Mouse (Mus musculus): ENCODE data around the gene Ppa1. TPM values are rescaled to one million over a fixed set of nuclear protein-coding genes. Genes with fewer than 3 reads are reported as not detected.

Gene Ppa1
- total RNA-seq, 1 experiment from 2014 or later: 183 TPM

GRCm38 (mm10) chr10:61695703-61696559, 47.6 kb downstream of the Ppa1 start:
- DNase-seq: peak; percentile 45

GRCm38 (mm10) chr10:61696560-61696823, 48.1 kb downstream of the Ppa1 start:
- DNase-seq: no peak

DNA sequence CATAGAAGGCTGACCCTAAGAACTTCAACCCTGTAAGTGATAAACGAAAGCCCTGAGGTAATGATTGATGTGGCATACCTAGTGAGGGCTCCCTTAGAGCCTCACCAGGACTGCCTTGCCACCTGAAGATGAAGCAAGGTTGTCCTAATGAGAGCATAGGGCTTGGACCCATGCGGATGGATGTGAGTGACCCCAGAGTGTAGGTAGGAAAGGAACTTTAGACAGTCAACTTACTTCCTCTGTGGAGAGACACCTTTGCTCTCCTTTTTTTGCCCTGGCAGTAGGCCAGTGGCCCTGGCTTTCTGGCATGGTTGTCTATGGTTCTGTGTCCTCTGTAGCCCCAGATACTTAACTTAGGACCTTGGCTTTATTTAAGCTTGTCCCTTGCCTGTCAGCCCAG, 48.7 kb downstream of the Ppa1 start:
- peak; percentile 69 for DNase-seq

GRCm38 (mm10) chr10:61704663-61705062, 56.3 kb downstream of the Ppa1 start:
- peak; percentile 84 for DNase-seq

GRCm38 (mm10) chr10:61706412-61707375, 58.3 kb downstream of the Ppa1 start:
- DNase-seq: no peak

GRCm38 (mm10) chr10:61713601-61714000, 65.2 kb downstream of the Ppa1 start:
- peak; percentile 64 for DNase-seq

DNA sequence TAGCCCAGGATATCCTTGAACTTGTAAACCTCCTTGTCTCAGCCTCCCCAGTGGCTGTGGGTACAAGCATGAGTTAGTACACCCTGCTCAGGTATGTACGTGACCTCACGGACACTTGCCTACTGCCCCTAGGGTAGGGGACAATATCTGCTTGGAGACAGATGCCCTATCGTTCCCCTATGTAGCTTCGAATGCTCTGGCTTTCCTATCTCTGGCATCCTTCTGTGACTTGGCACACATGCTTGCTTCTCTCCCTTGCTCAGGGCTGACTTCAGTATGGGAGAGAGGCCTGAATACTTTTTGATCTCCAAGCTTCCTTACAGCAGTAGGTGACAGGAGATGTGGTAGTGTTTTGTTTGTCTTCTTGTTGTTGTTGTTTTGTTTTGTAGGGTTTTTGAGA, 65.8 kb downstream of the Ppa1 start:
- no peak for DNase-seq

GRCm38 (mm10) chr10:61714771-61715461, 66.6 kb downstream of the Ppa1 start, which contains the start of gene Aifm2:
Gene Aifm2, plus strand, starts transcription at chr10:61715263.
- DNase-seq: peak; percentile 90

GRCm38 (mm10) chr10:61715462-61715837, 67.1 kb downstream of the Ppa1 start:
- DNase-seq: no peak

DNA sequence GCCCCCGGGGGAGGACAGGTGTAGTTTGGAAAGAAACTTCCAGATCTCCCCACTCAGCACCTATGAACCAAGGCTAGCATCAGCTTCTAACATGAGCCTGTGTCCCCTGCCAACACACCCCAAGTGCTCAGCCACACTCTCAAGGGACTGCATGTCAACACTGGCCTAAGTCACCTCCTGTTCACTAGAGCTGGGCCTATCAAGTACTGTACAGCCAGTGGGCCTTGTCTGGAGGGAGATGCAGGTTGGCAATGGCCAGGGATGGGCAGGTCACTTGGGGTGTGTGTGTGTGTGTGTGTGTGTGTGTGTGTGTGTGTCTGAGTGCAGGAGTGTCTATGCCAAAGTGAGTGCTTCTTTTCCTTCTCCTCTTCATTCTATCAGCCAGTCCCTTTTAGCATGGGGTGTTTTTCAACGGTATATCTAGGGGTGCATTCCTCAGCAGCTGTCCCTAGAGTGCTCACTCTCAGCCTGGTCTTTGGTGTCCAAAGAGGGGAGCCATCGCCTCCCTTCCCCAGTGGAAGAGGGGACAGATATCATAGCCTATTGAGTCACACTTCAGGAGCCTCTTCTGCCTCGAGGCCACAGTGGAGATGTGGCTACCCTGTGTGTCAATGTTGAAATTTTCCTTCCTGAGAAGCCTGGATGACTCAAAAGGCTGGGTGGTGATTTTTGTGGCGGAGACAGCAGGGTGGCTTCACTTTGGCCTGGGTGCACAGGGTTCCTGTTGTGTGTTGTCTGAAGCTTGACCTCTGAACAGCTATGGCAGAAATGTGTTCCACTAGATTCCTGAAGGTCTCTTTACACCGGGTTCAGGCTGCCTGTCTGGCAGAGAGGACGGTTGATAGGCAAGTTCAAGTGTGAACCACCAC, 67.9 kb downstream of the Ppa1 start:
- DNase-seq: peak; percentile 67

DNA sequence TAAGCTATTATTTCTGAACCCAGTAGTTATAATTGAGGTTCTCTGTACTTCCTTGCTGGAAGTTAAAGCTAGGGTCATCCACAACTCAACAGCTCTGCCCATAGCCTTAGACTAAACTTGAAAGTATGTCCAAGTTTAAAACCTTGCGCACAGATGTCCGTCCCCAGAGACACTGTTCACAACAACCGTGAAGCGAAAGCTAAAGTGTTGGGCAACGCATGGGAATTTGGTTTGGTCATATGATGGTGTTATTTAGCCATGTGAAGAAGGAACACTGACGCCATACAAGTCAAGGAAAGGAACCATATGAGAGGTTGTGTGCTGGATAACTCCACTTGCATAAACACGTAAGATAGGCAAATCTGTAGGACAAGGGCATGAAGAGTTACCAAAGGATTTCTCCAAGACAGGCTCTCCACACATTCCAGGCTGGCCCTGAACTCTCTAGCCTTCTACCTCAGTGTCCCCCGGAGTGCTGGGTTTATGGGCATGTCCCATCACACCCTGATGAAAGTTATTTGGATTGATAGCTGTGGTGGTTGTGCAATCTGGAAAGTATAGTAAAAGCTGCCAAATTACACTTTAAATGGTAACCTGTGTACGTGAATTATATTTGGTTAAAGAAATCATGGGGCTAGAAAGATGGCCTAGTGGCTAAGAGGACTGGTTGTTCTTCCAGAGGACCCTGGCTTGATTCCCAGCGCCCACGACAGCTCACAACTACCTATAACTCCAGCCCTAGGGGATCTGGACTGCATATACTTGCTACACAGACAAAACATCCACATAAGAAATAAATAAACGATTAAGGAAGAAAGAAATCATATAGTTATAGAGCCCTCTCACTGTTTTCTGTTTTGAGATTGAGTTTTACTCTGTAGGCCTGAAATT, 69.3 kb downstream of the Ppa1 start:
- peak; percentile 59 for DNase-seq

GRCm38 (mm10) chr10:61720331-61720730, 72.0 kb downstream of the Ppa1 start:
- peak; percentile 83 for DNase-seq

GRCm38 (mm10) chr10:61722215-61722614, 73.9 kb downstream of the Ppa1 start:
- peak; percentile 37 for DNase-seq

- DNase-seq: peak; percentile 37
Measured at GRCm38 (mm10) chr10:61723271-61723670, 74.9 kb downstream of the Ppa1 start.

Other genes starting within 250 kb of the Ppa1 start
- gene Nodal, start 230.6 kb upstream of the Ppa1 start, total RNA-seq (2021): not detected in 2 replicates
- gene Eif4ebp2, start 195.9 kb upstream of the Ppa1 start, total RNA-seq (2021): 109 and 114 TPM in 2 replicates
- gene Lrrc20, start 172.8 kb upstream of the Ppa1 start, total RNA-seq (2021): 11.7 and 15.5 TPM in 2 replicates
- 0.34 and 0.59 TPM in 2 replicates for gene Npffr1, start 53.1 kb upstream of the Ppa1 start, total RNA-seq (2021)
- 167 and 170 TPM in 2 replicates for gene Sar1a, start 31.7 kb downstream of the Ppa1 start, total RNA-seq (2021)
- 87.8 and 94.3 TPM in 2 replicates for gene Tysnd1, start 47.0 kb downstream of the Ppa1 start, total RNA-seq (2021)
- gene Aifm2, start 66.7 kb downstream of the Ppa1 start, total RNA-seq (2021): 325 and 370 TPM in 2 replicates
- gene H2afy2, start 135.6 kb downstream of the Ppa1 start, total RNA-seq (2021): 12.9 and 13.7 TPM in 2 replicates

Data from adrenal gland, postnatal 14 days (tissue).